Mouse (Mus musculus) hematopoietic stem cell, adult 5-6 weeks (primary cell): ENCODE results near the gene Sphk2. TPM values are rescaled to one million over a fixed set of nuclear protein-coding genes. Genes with fewer than 3 reads are reported as not detected.
A peak's percentile ranks its signal among the peaks of the same experiment; 100 is the strongest.
"Not testable (repeated sequence)": the region's sequence is repeated elsewhere in the genome, so short reads cannot be mapped to it uniquely, and the experiment has no call there.

ENCODE experiments used
- ATAC-seq, 2 experiments: fragments of 125-278 bp in 1 of 2; replicated peaks in 1 of 2; 2 replicates each; pipeline ENCODE4 v1.8.0; 2016 to 2017; ENCODE audit warnings: inconsistent platforms in 2 of 2, mild to moderate bottlenecking in 2 of 2, moderate number of reproducible peaks in 2 of 2, low read depth in 1 of 2, moderate TSS enrichment in 1 of 2; ENCODE audit not compliant: low FRiP score in 2 of 2, poor library complexity in 2 of 2, severe bottlenecking in 2 of 2, insufficient read depth in 1 of 2, low TSS enrichment in 1 of 2
- total RNA-seq: library from RNA; stranded (forward); fragments of 172-1452, 232-1000 nt; gene quantifications from 2 replicates; pipeline ENCODE4 v1.2.3, GENCODE M21; 2017

Sphk2 gene
- total RNA-seq, 1 experiment from 2014 or later = 8.2 TPM

- ATAC-seq = no peak
These were observed 34.3 kb downstream of the Sphk2 start, which contains the start of gene Ntn5 for GRCm38 (mm10) chr7:45683396-45684050. Gene Ntn5 (plus strand): TSS chr7:45684022.

DNA sequence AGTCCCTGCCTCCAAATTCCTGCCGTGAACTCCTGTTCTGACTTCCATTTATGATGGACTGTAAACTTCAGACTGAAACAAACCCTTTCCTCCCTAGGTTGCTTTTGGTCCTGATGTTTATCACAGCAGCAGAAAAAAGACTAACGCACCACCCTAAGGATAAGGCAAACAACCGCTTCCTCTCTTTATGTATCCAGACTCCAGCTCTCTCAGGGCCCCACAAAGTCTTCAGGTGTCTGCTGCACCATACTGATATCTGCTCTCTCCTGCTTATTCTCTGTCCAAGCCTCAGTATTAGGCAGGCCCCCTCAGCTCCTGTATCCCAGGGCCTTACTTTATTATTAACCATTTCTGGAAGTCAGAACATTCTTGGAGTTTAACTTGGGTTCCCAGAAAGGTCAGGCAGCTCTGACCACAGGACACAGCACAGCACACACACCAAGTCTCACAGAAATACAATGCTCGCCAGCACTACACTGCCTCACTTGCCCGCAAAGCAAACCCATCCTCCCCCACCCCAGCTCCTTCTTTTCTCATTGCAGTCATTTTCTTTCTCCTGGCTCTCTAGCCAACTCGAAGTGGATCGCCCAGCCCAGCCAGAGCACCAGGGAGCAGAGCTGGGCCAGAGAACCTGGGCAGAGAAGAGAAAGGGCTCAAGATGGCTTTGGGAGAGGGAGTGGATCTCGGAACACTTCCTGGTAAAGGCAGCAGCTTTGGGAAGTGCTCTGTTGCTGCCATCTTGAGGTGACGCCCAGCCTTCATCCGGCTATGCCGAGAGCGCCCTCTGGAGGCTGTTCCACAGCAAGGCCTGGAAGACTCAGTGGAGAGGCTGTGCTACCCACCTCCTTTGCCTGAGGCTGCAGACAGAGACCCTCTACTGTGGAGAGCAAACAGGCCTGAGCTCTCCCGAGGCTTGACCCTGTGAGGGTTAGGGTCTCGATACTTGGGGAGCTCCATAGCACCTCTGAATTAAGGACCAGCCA lies 35.4 kb downstream of the Sphk2 start:
- ATAC-seq = peak; percentile 57 to 68; a peak in 3 of 4 replicates

GRCm38 (mm10) chr7:45681046-45681736 lies 36.6 kb downstream of the Sphk2 start:
- peak; percentile 50 to 66 for ATAC-seq

- no peak for ATAC-seq
These were observed 37.7 kb downstream of the Sphk2 start for GRCm38 (mm10) chr7:45679966-45680621.

DNA sequence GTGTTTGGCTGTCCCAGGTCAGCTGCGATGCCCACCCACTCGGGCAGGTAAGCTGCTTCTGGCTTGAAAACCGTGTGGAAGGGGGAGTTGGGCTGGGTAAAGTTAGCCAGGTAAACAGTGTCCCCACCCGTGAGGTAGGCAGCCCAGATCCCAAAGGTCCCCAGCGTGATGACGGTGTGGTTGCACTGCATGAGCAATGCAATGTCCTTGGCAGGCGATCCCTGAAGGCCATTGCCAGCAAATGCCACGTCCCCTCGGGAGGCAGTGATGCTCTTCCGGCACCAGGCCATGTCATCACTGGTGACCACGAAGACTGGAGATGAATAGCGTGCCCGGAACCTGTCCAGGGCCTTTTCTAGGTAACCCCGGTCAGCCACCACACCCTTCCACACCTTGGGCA lies 39.3 kb downstream of the Sphk2 start:
- ATAC-seq = no peak

DNA sequence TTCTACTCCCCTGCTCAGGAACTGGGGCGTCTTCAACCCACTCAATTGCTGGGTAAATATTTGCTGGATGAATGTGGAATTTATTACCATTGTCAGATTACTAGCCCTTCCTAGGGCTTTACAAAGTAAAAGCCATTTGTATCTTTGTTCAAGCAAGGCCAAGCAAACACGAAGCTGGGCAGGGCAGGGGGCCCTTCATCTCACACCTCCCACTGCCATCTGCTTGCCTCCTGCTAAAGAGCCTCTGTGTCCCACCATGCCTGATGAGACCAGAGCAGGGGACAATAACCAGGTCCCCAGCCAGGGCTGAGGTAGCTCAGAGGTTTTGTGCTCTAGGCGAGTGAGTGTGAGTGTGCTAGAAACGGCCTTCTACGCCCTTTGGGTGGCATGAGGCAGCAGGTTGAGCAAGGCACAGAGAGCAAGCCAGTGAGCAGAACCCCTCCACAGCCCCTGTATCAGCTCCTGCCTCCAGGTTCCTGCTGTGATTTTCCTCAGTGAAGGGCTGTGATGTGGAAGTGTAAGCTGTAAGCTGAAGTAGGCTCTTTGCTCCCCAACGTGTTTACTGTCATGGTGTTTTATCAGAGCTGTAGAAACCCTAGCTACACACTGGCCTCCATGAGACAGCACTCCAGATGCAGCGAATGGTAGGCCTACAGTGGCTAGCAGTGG lies 40.0 kb downstream of the Sphk2 start:
- ATAC-seq = no peak

GRCm38 (mm10) chr7:45668921-45669320 lies 48.9 kb downstream of the Sphk2 start:
- ATAC-seq = no peak

DNA sequence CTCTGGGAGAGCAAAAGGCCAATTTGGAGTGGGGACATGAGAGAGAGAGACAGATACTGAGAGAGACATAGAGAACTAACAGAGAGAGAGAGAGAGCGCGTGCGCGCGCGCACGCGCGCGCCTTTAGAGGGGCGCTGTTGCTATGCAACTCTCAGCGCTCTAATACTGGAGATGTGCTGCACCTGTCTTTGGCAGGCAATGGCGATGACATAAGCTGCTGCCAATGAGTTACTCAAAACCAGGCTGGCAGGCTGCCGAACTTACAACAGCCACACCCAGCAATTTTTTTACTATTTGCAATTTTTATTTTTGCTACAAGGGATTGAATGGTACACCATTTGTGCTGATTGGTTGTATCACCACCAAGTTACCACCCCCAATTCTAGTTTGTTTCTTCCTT lies 50.0 kb downstream of the Sphk2 start:
- no peak for ATAC-seq

DNA sequence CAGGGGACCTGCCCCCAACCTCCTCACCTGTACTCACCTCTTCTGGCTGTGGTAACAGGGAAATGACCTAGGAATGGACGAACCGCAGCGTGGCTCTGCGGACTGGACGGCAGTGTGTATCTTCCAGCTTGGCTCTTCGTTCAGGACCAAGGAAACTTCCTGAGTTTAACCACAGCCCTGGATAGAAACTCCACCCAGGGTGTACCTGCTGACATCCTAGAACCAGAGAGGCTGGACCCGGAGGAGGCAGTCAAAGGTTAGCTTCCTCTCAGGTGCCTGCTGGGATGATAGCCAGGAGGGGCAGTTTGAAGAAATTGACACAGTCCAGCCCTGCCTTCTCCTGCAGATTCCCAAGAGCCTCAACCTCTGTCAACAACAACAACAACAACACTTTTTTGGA lies 51.6 kb downstream of the Sphk2 start, which contains the start of gene Fut2:
Gene Fut2, minus strand, starts transcription at position 234 of the 400 bp plus-strand sequence.
- ATAC-seq = no peak

- ATAC-seq = no peak
These were observed 52.3 kb downstream of the Sphk2 start for GRCm38 (mm10) chr7:45665303-45666138.

GRCm38 (mm10) chr7:45661702-45662101 lies 56.1 kb downstream of the Sphk2 start:
- not testable (repeated sequence) for ATAC-seq

- peak; percentile 56 to 74; a peak in 3 of 4 replicates for ATAC-seq
These were observed 56.9 kb downstream of the Sphk2 start for GRCm38 (mm10) chr7:45660746-45661478.
